Mouse (Mus musculus) ES-E14 (cell line): ENCODE results near the gene Lipt1. TPM values are rescaled to one million over a fixed set of nuclear protein-coding genes. Genes with fewer than 3 reads are reported as not detected.

Experiments
- DNase-seq: peaks from one replicate; pipeline ENCODE4 v3.0.0-alpha.2; 2013; ENCODE audit warnings: low read depth, low spot score
- H3K27ac ChIP-seq: 2 replicates; pipeline ENCODE4 v1.5.1; 2012; ENCODE audit warnings: low read depth, mild to moderate bottlenecking, low read length, moderate library complexity, mixed read lengths; ENCODE audit not compliant: poor library complexity, insufficient read depth, severe bottlenecking
- H3K36me3 ChIP-seq: 2 replicates; pipeline ENCODE4 v1.6.1; 2012; ENCODE audit warnings: mild to moderate bottlenecking, low read length, moderate library complexity, mixed read lengths; ENCODE audit not compliant: control insufficient read depth, poor library complexity, insufficient read depth, severe bottlenecking
- H3K4me1 ChIP-seq, 2 experiments: fragments of 150-350 bp in 1 of 2; sonication (generic) in 1 of 2; 2 replicates each; pipeline ENCODE4 v1.6.1; 2012; ENCODE audit warnings: low read length in 2 of 2, mild to moderate bottlenecking in 1 of 2, mixed read lengths in 1 of 2; ENCODE audit not compliant: control insufficient read depth in 2 of 2, insufficient read depth in 2 of 2, poor library complexity in 1 of 2
- H3K4me3 ChIP-seq, 2 experiments: fragments of 150-350 bp in 1 of 2; sonication (generic) in 1 of 2; 2 replicates each; pipeline ENCODE4 v1.5.1; 2012; ENCODE audit warnings: low read length in 2 of 2, low read depth in 1 of 2, mild to moderate bottlenecking in 1 of 2, mixed read lengths in 1 of 2; ENCODE audit not compliant: insufficient read depth in 1 of 2, poor library complexity in 1 of 2, severe bottlenecking in 1 of 2
- H3K9ac ChIP-seq: 2 replicates; pipeline ENCODE4 v1.6.1; 2012; ENCODE audit warnings: low read depth, mild to moderate bottlenecking, low read length, mixed read lengths; ENCODE audit not compliant: poor library complexity, insufficient read depth, severe bottlenecking
- H3K9me3 ChIP-seq: fragments of 150-350 bp; sonication (generic); 2 replicates; pipeline ENCODE4 v1.6.1; 2012; ENCODE audit warnings: low read depth, mild to moderate bottlenecking, low read length; ENCODE audit not compliant: control insufficient read depth, insufficient read depth
- CHD2 ChIP-seq: IDR thresholded peaks from 2 replicates; pipeline ENCODE4 v1.6.1; 2014; ENCODE audit warnings: mild to moderate bottlenecking, low read depth, low read length, inconsistent platforms
- HCFC1 ChIP-seq: IDR thresholded peaks from 2 replicates; pipeline ENCODE4 v1.6.1; 2012; ENCODE audit warnings: low read length, inconsistent platforms, borderline replicate concordance; ENCODE audit not compliant: insufficient read depth
- MAFK ChIP-seq: IDR thresholded peaks from 2 replicates; pipeline ENCODE4 v1.6.1; 2014; ENCODE audit warnings: mild to moderate bottlenecking, low read depth, low read length, inconsistent platforms; ENCODE audit not compliant: insufficient read depth
- ZC3H11A ChIP-seq: IDR thresholded peaks from 2 replicates; pipeline ENCODE4 v1.6.1; 2012; ENCODE audit warnings: low read depth, mild to moderate bottlenecking, inconsistent platforms, low read length, borderline replicate concordance
- ZNF384 ChIP-seq: IDR thresholded peaks from 2 replicates; pipeline ENCODE4 v1.6.1; 2012; ENCODE audit warnings: low read depth, low read length, inconsistent platforms
- in situ Hi-C, 2 experiments: fragments of 600-800 bp; cut with MboI; formaldehyde crosslinking; loops; one replicate each; pipeline ENCODE4 v1.15.1; 2025; ENCODE audit warnings: low sequenced_read_pairs in 2 of 2, inconsistent platforms in 1 of 2; ENCODE audit not compliant: unreplicated experiment in 2 of 2
- total RNA-seq: library from RNA; depleted of rRNA; stranded (reverse); fragments of 300-350 nt; gene quantifications from 2 replicates; pipeline ENCODE4 v1.2.3, GENCODE M21; 2012; rRNA removed

The Lipt1 gene
- total RNA-seq: 6.0 and 6.1 TPM in 2 replicates

GRCm38 (mm10) chr1:37871704-37872103 is at the start of gene Lipt1:
Gene Lipt1 (plus strand): TSS chr1:37871738.
- Histone ChIP-seq H3K9me3 (no peaks in the 10 kb centered on the region), H3K4me3 (peak within 1 kb of the TSS; percentile 68 to 76), H3K36me3 (peaks cover 10% of the 10 kb centered on the region), H3K9ac (peak within 1 kb of the TSS; percentile 60), H3K4me1 (peaks cover 0 to 3% of the 10 kb centered on the region in 2 experiments; a peak in 1 of 4 replicates), H3K27ac (no peak within 1 kb of the TSS)
- no peak for TF ChIP-seq MAFK
- TF ChIP-seq ZC3H11A: no peak
- no peak for TF ChIP-seq CHD2
- no peak for TF ChIP-seq ZNF384
- no peak for TF ChIP-seq HCFC1
- in situ Hi-C loops: loop anchor here in 1 of 2 experiments (25.0 kb wide), 1 partner anchor 184 kb away; no protein-coding TSS in a partner anchor
- DNase-seq: no peak

GRCm38 (mm10) chr1:37831681-37832080 is 39.9 kb upstream of the Lipt1 start:
- TF ChIP-seq MAFK: no peak
- no peak for TF ChIP-seq ZNF384
- TF ChIP-seq HCFC1: no peak
- TF ChIP-seq CHD2: no peak
- no peak for TF ChIP-seq ZC3H11A
- Histone ChIP-seq H3K4me3 (no peak overlapping the region), H3K27ac (no peak overlapping the region), H3K4me1 (no peaks in the 10 kb centered on the region), H3K36me3 (no peaks in the 10 kb centered on the region), H3K9ac (no peak overlapping the region), H3K9me3 (no peaks in the 10 kb centered on the region)
- no peak for DNase-seq
- in situ Hi-C loops: no loop called here

- no peaks in the 10 kb centered on the region for H3K9me3 ChIP-seq
- H3K4me3 ChIP-seq: no peak overlapping the region
- no peak for TF ChIP-seq MAFK
- no peak for TF ChIP-seq ZC3H11A
- TF ChIP-seq ZNF384: no peak
- TF ChIP-seq CHD2: no peak
- TF ChIP-seq HCFC1: no peak
- H3K36me3 ChIP-seq: no peaks in the 10 kb centered on the region
- H3K27ac ChIP-seq: no peak overlapping the region
- H3K9ac ChIP-seq: no peak overlapping the region
- no peaks in the 10 kb centered on the region for H3K4me1 ChIP-seq
- no peak for DNase-seq
- in situ Hi-C loops: no loop called here
Observed at GRCm38 (mm10) chr1:37846878-37847277, 24.7 kb upstream of the Lipt1 start.

DNA sequence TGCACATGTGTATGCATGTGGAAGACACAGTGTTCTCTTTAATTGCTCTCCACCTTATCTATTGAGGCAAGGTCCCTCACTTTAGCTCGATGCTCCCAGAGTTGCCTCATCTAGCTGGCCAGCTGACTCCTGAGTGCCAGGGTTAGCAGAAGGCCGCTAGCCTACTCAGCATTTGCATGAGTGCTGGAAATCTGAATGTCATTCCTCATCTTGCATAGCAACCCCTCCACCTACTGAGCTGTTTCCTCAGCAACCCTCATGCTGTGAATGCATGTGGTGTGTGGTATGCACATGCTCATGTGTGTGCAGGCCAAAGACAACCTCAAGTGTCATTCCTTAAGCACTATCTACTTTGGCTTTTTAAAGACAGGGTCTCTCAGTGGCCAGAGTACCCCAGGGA is 20.8 kb upstream of the Lipt1 start:
- in situ Hi-C loops: loop anchor here in 1 of 2 experiments (25.0 kb wide), 1 partner anchor 163 kb away; no protein-coding TSS in a partner anchor
- Histone ChIP-seq H3K4me1 (no peaks in the 10 kb centered on the region), H3K27ac (no peak overlapping the region), H3K9me3 (no peaks in the 10 kb centered on the region), H3K9ac (no peak overlapping the region), H3K36me3 (no peaks in the 10 kb centered on the region), H3K4me3 (no peak overlapping the region)
- no peak for TF ChIP-seq CHD2
- no peak for TF ChIP-seq HCFC1
- no peak for TF ChIP-seq ZC3H11A
- no peak for TF ChIP-seq MAFK
- no peak for TF ChIP-seq ZNF384
- no peak for DNase-seq
